Mouse (Mus musculus) embryo, embryonic 11.5 days (tissue): ENCODE measurements around the gene Atf7ip.
A peak's percentile ranks its signal among the peaks of the same experiment; 100 is the strongest.

Experiments used
- DNase-seq: peaks from one replicate; pipeline ENCODE4 v3.0.0-alpha.2; 2012; ENCODE audit warnings: low read depth, low spot score

Gene Atf7ip

GRCm38 (mm10) chr6:136486166-136486565 is 19.8 kb upstream of the Atf7ip start:
- no peak for DNase-seq

- DNase-seq, result no peak
Measured at GRCm38 (mm10) chr6:136486801-136487553, 19.0 kb upstream of the Atf7ip start.

GRCm38 (mm10) chr6:136487554-136487950 is 18.4 kb upstream of the Atf7ip start:
- no peak for DNase-seq

DNA sequence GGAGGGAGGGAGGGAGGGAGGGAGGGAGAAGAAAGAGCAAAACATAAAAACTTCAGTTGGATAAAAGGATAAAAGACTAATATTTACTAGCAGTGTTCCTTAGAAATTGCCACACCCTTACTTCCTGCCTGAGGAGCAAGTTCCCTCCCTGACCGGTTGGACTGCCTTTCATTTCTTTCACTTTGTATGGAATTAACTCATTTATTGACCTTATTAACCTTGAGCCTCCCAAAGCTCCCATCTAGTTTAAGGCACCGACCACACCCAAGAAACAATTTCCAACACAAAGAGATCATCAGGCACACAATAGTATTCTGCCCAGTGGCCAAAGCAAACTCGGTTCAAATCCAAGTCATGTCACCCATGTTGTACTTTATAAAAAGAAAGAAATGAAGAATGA is 16.1 kb upstream of the Atf7ip start:
- DNase-seq, result no peak

GRCm38 (mm10) chr6:136490516-136491475 is 15.2 kb upstream of the Atf7ip start:
- no peak for DNase-seq

GRCm38 (mm10) chr6:136491631-136492030 is 14.3 kb upstream of the Atf7ip start:
- DNase-seq, result no peak

DNA sequence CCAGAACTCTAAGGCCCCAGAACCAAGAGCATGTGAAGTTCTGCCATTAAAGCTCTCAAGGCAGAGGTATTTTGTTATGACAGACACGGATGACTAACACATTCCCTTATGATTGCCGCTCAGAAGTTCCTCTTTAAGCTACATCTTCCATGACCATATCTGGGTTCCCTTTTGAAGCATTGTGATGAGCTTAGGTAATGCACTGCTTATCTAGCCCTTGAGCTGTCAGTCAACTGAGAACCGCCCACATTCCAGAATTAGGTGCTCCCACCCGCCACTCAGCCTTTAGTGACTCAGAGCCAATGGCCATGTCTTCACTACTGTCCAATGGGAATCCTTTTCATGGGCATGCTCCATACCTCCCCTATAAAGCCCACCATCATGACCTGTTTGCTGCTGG is 13.7 kb upstream of the Atf7ip start:
- no peak for DNase-seq

- DNase-seq, result no peak
Measured at GRCm38 (mm10) chr6:136493486-136493885, 12.5 kb upstream of the Atf7ip start.

- no peak for DNase-seq
Measured at GRCm38 (mm10) chr6:136493910-136494751, 11.8 kb upstream of the Atf7ip start.

DNA sequence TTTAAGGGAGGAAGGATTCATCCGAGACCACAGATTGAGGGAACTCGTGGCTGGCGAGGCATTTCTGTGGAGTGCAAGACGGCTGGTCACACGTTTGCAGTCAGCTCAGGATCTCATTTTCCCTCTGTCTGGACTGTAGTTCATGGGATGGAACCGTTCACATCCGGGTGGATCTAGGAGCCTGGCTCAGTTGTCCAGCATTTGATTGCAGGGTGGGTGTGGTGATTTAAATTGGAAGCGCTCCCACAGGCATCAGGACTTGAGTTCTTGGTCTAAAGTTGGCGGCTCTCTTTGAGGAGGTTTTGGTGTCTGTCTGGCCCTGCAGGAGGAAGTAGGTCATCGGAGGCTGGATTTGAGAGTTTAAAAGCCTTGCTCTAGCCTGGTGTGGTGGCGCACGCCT is 10.9 kb upstream of the Atf7ip start:
- no peak for DNase-seq

DNA sequence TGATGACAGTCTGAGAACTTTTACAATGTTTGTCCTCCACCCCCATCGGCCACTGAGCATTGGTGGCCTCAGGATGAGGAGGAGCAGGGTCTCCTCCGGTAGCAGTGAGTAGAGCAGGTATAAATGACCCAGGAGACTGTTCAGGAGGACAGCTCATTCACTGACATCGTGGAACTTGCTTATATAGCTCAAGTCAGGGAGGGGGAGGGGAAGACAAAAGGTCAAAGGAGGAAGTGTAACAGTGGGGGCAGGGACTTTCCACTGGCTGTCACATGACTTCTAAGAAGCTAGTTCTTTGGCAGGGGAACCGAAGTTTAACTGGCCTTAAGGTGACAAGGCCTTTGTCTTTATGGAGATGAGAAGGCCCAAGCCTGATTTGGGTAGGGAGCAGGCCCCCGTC is 8.2 kb upstream of the Atf7ip start:
- no peak for DNase-seq

DNA sequence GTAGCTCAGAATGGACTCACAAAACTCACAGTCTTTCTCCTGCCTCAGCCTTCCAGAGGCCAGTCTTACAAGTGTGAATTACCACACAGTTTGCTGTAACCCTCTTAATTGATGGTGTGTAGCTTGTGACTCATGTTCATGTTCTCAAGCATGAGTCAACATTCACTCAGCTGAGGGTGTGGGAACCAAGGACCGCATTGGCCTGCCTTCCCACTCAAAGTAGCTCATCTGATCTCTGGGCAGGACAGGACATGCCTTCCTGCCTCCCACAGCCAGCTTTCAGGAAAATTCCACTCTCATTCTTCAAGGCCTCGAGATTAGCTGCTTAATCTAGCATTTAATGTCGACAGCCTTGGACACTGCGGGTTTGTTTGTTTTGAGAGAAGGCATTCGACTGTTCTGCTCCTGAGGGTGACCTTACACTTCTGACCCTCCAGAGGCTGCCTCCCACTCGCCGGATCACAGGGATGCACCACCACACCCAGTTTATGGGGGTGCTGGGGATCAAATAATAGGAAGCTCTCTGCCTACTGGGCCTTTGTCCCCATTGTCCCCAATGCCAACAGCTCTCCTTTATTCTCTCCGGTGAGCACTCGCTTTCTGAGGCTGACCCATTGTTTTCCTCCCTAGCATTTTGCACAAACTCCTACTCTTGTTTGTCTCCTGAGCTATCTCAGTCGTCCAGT is 6.5 kb upstream of the Atf7ip start:
- DNase-seq, result no peak

DNA sequence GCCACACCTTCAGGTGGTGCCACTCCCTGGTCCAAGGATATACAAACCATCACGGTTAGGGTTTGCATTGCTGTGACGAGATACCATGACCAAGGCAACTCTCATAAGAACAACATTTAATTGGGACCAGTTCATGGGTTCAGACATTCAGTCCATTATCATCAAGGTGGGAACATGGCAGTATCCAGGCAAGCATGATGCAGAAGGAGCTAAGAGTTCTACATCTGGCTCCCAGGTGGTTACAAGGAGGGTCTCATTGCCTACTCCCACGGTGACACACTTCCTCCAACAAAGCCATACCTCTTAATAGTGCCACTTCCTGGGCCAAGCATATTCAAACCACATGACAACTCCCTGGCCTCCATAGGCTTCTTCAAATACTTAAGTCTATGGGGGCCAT is 2.7 kb downstream of the Atf7ip start:
- no peak for DNase-seq

- no peak for DNase-seq
Measured at GRCm38 (mm10) chr6:136510945-136511344, 5.0 kb downstream of the Atf7ip start.

GRCm38 (mm10) chr6:136512351-136512750 is 6.4 kb downstream of the Atf7ip start:
- DNase-seq, result no peak

DNA sequence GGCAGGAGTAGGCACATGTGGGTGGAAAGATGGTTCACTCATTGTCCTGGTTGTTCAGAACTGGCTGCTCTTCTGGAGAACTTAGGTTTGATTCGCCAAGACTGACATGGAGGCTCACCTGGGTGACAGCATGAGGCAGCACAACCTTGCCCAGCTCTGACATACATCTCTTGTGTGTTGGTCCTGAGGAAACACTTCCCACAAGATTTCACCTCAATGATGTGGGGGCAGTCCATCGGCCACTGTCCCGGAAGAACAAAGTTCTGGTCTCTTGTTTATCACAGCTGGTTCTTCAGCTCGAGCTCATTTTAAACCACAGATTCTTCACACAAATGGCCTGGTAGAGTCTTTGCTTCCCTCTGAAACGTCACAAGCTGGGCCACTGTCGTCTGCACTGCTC is 10.7 kb downstream of the Atf7ip start:
- no peak for DNase-seq

DNA sequence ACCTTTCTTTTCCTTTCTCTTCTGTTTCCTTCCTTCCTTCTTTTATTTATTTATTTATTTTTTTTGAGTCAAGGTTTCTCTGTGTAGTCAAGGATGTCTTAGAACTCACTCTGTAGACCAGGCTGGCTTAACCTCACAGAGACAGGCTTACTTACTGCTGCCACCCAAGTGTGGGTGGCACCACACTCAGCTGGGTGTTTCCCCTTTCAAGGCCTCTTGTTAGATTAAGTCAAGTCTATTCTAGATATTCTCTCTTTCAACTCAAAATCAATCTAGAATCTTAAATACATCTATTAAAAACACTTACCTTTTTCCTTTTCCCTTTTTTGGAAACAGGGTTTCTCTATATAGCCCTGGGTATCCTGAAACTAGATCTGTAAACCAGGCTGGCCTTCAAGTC is 11.3 kb downstream of the Atf7ip start:
- DNase-seq, result no peak

DNA sequence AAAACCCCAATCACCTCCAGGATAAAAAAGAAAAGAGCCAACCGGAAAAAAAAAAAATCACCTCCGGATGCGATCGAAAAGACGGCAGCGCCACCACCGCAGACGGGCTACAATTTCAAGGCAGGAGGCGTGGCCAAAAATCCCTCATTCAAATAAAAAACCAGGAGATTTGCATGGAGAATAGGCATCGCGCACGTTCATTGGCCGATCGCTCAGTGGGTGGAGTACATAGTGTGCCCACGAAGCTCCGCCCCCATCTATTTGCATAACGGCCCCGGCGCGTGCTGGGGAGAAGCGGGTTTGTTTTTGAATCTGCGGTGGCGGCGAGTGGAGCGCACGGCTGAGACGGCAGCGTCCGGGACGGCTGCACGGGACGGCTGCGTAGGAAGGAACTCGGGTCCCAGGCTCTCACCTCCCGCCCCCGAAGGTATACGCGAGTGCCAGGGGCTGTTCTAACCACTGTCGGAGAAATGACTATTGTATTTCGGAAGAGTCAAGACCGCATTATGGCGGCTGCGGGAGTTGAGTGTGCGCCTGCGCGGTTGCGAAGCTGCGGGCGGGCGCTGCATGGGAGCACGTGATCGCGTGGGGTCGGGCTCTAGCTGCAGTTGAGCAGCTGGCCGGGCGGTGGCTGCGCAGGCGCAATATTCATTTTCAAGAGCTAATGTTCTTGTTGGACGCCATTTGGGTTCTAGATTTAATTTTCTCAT is 12.7 kb downstream of the Atf7ip start:
- peak; percentile 93 for DNase-seq

DNA sequence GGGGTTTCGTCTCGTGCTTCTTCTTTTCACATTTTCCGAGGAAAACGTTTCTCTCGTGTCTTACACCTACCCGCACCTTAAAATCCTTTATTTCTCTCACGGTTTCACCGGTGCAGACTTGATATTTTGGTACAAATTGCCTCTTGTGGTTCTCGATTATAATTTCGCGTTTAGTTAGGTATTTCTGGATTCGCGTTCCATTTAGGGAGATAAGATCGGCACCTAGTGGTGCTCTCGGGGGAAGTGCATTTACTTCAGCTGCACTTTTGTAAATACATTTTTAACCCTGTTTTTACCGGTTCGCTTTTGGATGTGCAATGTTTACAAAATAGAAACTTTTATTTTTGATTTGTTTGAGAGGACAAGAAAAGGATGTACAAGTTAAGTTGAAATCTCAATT is 13.3 kb downstream of the Atf7ip start:
- no peak for DNase-seq

GRCm38 (mm10) chr6:136520361-136520760 is 14.4 kb downstream of the Atf7ip start:
- DNase-seq, result no peak

- DNase-seq, result no peak
Measured at GRCm38 (mm10) chr6:136521681-136522080, 15.7 kb downstream of the Atf7ip start.
